ENCODE assay signal across 9 mouse cellular contexts in the genomic region with DNA sequence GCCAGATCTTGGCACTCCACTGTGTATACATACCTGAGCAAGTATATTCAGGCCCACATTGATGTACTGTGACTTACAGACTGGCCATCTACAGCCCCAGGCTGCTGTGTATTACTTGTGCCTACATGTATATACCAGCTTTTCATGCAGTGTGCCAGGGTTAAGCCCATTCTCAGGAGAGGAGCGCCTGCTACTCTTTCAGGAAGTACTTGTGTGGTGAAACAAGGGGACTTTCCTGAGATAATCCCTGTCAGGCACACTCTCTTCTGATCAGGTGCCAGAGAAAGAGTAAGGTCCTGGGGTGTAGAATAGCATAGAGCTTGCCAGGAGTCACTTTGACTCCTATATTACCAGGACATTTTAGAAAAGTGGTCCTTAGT. TPM values are rescaled to one million over a fixed set of nuclear protein-coding genes. Genes with fewer than 3 reads are reported as not detected.
DNase-seq lines count a peak whose midpoint lies in the region; ATAC-seq and TF ChIP-seq lines count a peak whose summit lies in the region.
"Had no signal": no experiment of that assay in that cellular context is flagged by ENCODE, and none has a peak within 500 bp of the region (broad histone marks: within the 10 kb centered on the region; RNA-seq: fewer than 3 reads in every experiment).

No protein-coding gene starts in this region.

- no peaks in the 10 kb centered on the region for H3K36me3 ChIP-seq in kidney, adult 2 months (ENCODE audit: control insufficient read depth, insufficient read depth, low read length)
- peaks cover 24% of the 10 kb centered on the region for H3K36me3 ChIP-seq in embryonic facial prominence, embryonic 14.5 days (ENCODE audit: control insufficient read depth, insufficient read depth, low read length)
- peaks cover 21% of the 10 kb centered on the region for H3K36me3 ChIP-seq in midbrain, embryonic 14.5 days (ENCODE audit: control insufficient read depth, insufficient read depth, low read length)

- TF ChIP-seq POLR2A in kidney, adult 2 months (IDR thresholded peaks at IDR 0.05; ENCODE audit: low read depth, low read length), result no peak

- H3K4me3 ChIP-seq in kidney, adult 2 months (ENCODE audit: insufficient read depth, low read depth, low read length), result peak overlapping the region; percentile 64
- H3K4me3 ChIP-seq in embryonic facial prominence, embryonic 14.5 days (ENCODE audit: low read depth, low read length), result peak overlapping the region; percentile 80
- peak overlapping the region; percentile 86 for H3K4me3 ChIP-seq in midbrain, embryonic 14.5 days (replicated peaks; ENCODE audit: low read depth, low read length)

- 73% methylated on average over 1 of the region's 1 CpGs for WGBS in kidney, adult 2 months
- WGBS in embryonic facial prominence, embryonic 14.5 days, result 79% methylated on average over 1 of the region's 1 CpGs
- WGBS in midbrain, embryonic 14.5 days, result 91% methylated on average over 1 of the region's 1 CpGs

- peaks cover 14% of the 10 kb centered on the region; the same call in 1 of the 2 replicates for H3K4me1 ChIP-seq in kidney, adult 2 months (ENCODE audit: control insufficient read depth, insufficient read depth, low read length)
- peaks cover 12% of the 10 kb centered on the region for H3K4me1 ChIP-seq in embryonic facial prominence, embryonic 14.5 days (ENCODE audit: control insufficient read depth, insufficient read depth, low read length)
- peaks cover 9% of the 10 kb centered on the region for H3K4me1 ChIP-seq in midbrain, embryonic 14.5 days (ENCODE audit: control insufficient read depth, insufficient read depth, low read length)

- H3K9me3 ChIP-seq in embryonic facial prominence, embryonic 14.5 days (ENCODE audit: control insufficient read depth, low read length), result no peaks in the 10 kb centered on the region
- no peaks in the 10 kb centered on the region for H3K9me3 ChIP-seq in midbrain, embryonic 14.5 days (ENCODE audit: control insufficient read depth, low read length)

- peak; percentile 17; the same call in 1 of the 2 replicates for ATAC-seq in embryonic facial prominence, embryonic 14.5 days (ENCODE audit: low read depth)
- peak; percentile 54 for ATAC-seq in inflammation-experienced regulatory T-cells, adult 6 months
- no peak; the same call in 1 of the 2 replicates for ATAC-seq in midbrain, embryonic 14.5 days (ENCODE audit: low FRiP score, low TSS enrichment)

- peak overlapping the region; percentile 84 for H3K4me2 ChIP-seq in embryonic facial prominence, embryonic 14.5 days (ENCODE audit: low read depth, low read length)
- peak overlapping the region; percentile 93 for H3K4me2 ChIP-seq in midbrain, embryonic 14.5 days (ENCODE audit: low read length)

- no peaks in the 10 kb centered on the region for H3K27me3 ChIP-seq in kidney, adult 2 months (replicated peaks; ENCODE audit: control insufficient read depth, insufficient read depth, low read length)
- H3K27me3 ChIP-seq in embryonic facial prominence, embryonic 14.5 days (replicated peaks; ENCODE audit: control insufficient read depth, insufficient read depth, low read length), result no peaks in the 10 kb centered on the region
- no peaks in the 10 kb centered on the region for H3K27me3 ChIP-seq in midbrain, embryonic 14.5 days (ENCODE audit: control insufficient read depth, insufficient read depth, low read length)

- no peak for DNase-seq in kidney, adult 2 months
- DNase-seq in kidney, adult 8-10 months, result no peak
- no peak for DNase-seq in embryonic facial prominence, embryonic 14.5 days (ENCODE audit: low spot score)
- DNase-seq in midbrain, embryonic 14.5 days, result no peak
- no peak for DNase-seq in layer of hippocampus, postnatal 25 days (ENCODE audit: extremely low spot score in 1 of 2, low spot score in 1 of 2)
- DNase-seq in cerebellum, postnatal 36 days, result no peak
- no peak for DNase-seq in kidney, adult 9 months

- H3K27ac ChIP-seq in kidney, adult 2 months (ENCODE audit: insufficient read depth, low read depth, low read length), result peak overlapping the region; percentile 65
- peak overlapping the region; percentile 82 for H3K27ac ChIP-seq in embryonic facial prominence, embryonic 14.5 days (replicated peaks; ENCODE audit: low read depth, low read length)
- H3K27ac ChIP-seq in midbrain, embryonic 14.5 days (replicated peaks; ENCODE audit: low read depth, low read length), result peak overlapping the region; percentile 79

- TF ChIP-seq CTCF in kidney, adult 2 months (conservative IDR thresholded peaks at IDR 0.05; ENCODE audit: insufficient read depth, insufficient read length, low read depth, low read length), result no peak

- H3K9ac ChIP-seq in embryonic facial prominence, embryonic 14.5 days (ENCODE audit: low read depth, low read length), result no peak overlapping the region
- H3K9ac ChIP-seq in midbrain, embryonic 14.5 days (replicated peaks; ENCODE audit: low read length), result peak overlapping the region; percentile 79; the same call in 1 of the 2 replicates

RNA-seq across cellular contexts. Expression of gene Ccdc71, which starts 0.4 kb away (rescaled TPM):
- 26.0 and 33.5 TPM in 2 replicates for polyA plus RNA-seq in kidney, adult 2 months (2012; rRNA removed)
- 42.0 and 42.2 TPM in 2 replicates for polyA plus RNA-seq in embryonic facial prominence, embryonic 14.5 days (2014; fragmentation: Nextera tagmentation; extraction: Ambion mirVana)
- 10 to 100 TPM; 22.9 to 28.1 (median 27.5) TPM for polyA plus RNA-seq in inflammation-experienced regulatory T-cells, adult 6 months (2017; shearing (Covaris generic))
- 48.8 and 58.2 TPM in 2 replicates for polyA plus RNA-seq in midbrain, embryonic 14.5 days (2014; fragmentation: Nextera tagmentation; extraction: Ambion mirVana)
- 10 to 100 TPM; 28.4 to 41.1 TPM for total RNA-seq in layer of hippocampus, postnatal 25 days (2021)

RNA-seq across cellular contexts. Expression of gene Klhdc8b, which starts 1.5 kb away (rescaled TPM):
- polyA plus RNA-seq in kidney, adult 2 months (2012; rRNA removed), result 35.0 and 35.8 TPM in 2 replicates
- 23.7 and 27.6 TPM in 2 replicates for polyA plus RNA-seq in embryonic facial prominence, embryonic 14.5 days (2014; fragmentation: Nextera tagmentation; extraction: Ambion mirVana)
- polyA plus RNA-seq in inflammation-experienced regulatory T-cells, adult 6 months (2017; shearing (Covaris generic)), result 1 to 10 TPM in 2 of 3 experiments, under 1 TPM in 1; 0.94 to 1.9 (median 1.6) TPM
- polyA plus RNA-seq in midbrain, embryonic 14.5 days (2014; fragmentation: Nextera tagmentation; extraction: Ambion mirVana), result 59.3 and 61.2 TPM in 2 replicates
- total RNA-seq in layer of hippocampus, postnatal 25 days (2021), result 10 to 100 TPM; 17.6 to 21.3 TPM

RNA-seq across cellular contexts. Expression of gene Lamb2, which starts 19.6 kb away (rescaled TPM):
- polyA plus RNA-seq in kidney, adult 2 months (2012; rRNA removed), result 80.4 and 89.1 TPM in 2 replicates
- 63.8 and 67.2 TPM in 2 replicates for polyA plus RNA-seq in embryonic facial prominence, embryonic 14.5 days (2014; fragmentation: Nextera tagmentation; extraction: Ambion mirVana)
- under 1 TPM in 2 of 3 experiments, not detected in 1; 0.06 to 0.08 TPM for polyA plus RNA-seq in inflammation-experienced regulatory T-cells, adult 6 months (2017; shearing (Covaris generic))
- polyA plus RNA-seq in midbrain, embryonic 14.5 days (2014; fragmentation: Nextera tagmentation; extraction: Ambion mirVana), result 9.4 and 15.9 TPM in 2 replicates
- total RNA-seq in layer of hippocampus, postnatal 25 days (2021), result 10 to 100 TPM; 25.9 to 27.8 TPM

RNA-seq across cellular contexts. Expression of gene BC048562, which starts 23.6 kb away (rescaled TPM):
- not detected in 2 replicates for polyA plus RNA-seq in kidney, adult 2 months (2012; rRNA removed)
- polyA plus RNA-seq in embryonic facial prominence, embryonic 14.5 days (2014; fragmentation: Nextera tagmentation; extraction: Ambion mirVana), result not detected in 2 replicates
- not detected for polyA plus RNA-seq in inflammation-experienced regulatory T-cells, adult 6 months (2017; shearing (Covaris generic))
- not detected in 2 replicates for polyA plus RNA-seq in midbrain, embryonic 14.5 days (2014; fragmentation: Nextera tagmentation; extraction: Ambion mirVana)
- not detected for total RNA-seq in layer of hippocampus, postnatal 25 days (2021)
- total RNA-seq: left cerebral cortex, adult 18-20 months had no signal

RNA-seq across cellular contexts. Expression of gene Usp19, which starts 30.5 kb away (rescaled TPM):
- polyA plus RNA-seq in kidney, adult 2 months (2012; rRNA removed), result 107 and 137 TPM in 2 replicates
- polyA plus RNA-seq in embryonic facial prominence, embryonic 14.5 days (2014; fragmentation: Nextera tagmentation; extraction: Ambion mirVana), result 57.6 and 57.8 TPM in 2 replicates
- 10 to 100 TPM; 15.7 to 18.4 (median 18.4) TPM for polyA plus RNA-seq in inflammation-experienced regulatory T-cells, adult 6 months (2017; shearing (Covaris generic))
- polyA plus RNA-seq in midbrain, embryonic 14.5 days (2014; fragmentation: Nextera tagmentation; extraction: Ambion mirVana), result 64.3 and 72.5 TPM in 2 replicates
- 100 to 1,000 TPM; 127 to 155 TPM for total RNA-seq in layer of hippocampus, postnatal 25 days (2021)
